Mouse (Mus musculus): Measurements from ENCODE around the gene Osbpl3.

Osbpl3 gene

GRCm38 (mm10) chr6:50263670-50264069 lies 192.3 kb downstream of the Osbpl3 start, which contains the start of gene Gsdme:
Gsdme (minus strand) TSS chr6:50263862.
- DNase-seq, result no peak

GRCm38 (mm10) chr6:50262310-50262709 lies 193.7 kb downstream of the Osbpl3 start:
- DNase-seq, result no peak

- no peak for DNase-seq
Observed at GRCm38 (mm10) chr6:50261922-50262261, 194.1 kb downstream of the Osbpl3 start.

DNA sequence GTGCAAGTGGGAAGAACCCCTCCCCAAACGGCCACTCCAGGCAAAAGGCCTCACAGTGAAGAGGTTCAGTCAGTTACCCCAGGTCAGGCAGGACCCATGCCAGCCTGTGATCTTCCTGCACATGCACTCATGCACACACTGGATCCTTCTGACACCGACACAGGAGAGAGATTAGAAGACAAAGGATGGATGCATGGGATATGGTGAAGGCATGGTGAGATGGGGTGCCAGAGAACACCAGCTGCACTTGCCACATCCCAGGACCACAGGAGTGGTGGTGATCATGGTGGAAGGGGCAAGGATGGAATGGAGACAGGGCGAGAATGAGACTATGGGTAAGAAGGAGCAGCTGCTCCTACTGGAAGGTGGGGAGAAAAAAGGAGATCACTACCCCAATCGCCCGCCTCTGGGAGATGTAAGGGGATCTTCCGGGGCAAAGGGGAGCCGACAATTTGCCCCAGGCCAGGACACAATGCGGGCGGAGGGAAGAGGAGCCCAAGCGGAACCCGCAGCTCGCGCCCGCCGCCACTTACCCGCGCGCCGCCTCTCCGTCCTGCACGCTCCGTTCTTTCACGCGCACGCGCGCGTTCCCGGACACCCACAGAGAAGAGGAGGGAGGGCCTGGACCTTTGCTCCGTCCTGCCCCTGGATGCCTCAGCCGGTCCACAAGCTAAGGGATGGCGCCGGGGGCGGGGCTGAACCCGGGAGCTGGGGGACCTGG lies 194.6 kb downstream of the Osbpl3 start:
- peak; percentile 73 for DNase-seq

DNA sequence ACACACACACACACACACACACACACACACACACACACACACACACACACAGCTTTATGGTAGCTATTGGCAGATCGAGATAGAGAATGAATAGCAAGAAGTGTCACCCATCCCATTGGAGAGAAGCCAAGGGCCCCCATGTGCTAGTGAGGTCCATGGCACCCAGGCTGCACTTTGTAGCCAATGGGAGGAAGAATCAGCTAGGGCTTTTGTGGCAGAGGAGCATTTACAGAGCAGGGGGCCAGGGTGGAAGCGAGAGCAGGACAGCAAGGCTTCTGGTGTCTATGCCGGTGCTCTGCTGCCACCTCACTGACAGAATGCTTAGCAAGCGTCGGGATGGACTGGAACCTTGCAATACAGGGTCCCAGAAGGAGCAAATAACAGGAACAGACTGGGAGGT lies 200.6 kb downstream of the Osbpl3 start:
- no peak for DNase-seq

- peak; percentile 70 for DNase-seq
Observed at GRCm38 (mm10) chr6:50254723-50255184, 201.2 kb downstream of the Osbpl3 start.

- no peak for DNase-seq
Observed at GRCm38 (mm10) chr6:50252690-50253089, 203.3 kb downstream of the Osbpl3 start.

GRCm38 (mm10) chr6:50247791-50248190 lies 208.2 kb downstream of the Osbpl3 start:
- DNase-seq, result no peak

- no peak for DNase-seq
Observed at GRCm38 (mm10) chr6:50247356-50247755, 208.6 kb downstream of the Osbpl3 start.

DNA sequence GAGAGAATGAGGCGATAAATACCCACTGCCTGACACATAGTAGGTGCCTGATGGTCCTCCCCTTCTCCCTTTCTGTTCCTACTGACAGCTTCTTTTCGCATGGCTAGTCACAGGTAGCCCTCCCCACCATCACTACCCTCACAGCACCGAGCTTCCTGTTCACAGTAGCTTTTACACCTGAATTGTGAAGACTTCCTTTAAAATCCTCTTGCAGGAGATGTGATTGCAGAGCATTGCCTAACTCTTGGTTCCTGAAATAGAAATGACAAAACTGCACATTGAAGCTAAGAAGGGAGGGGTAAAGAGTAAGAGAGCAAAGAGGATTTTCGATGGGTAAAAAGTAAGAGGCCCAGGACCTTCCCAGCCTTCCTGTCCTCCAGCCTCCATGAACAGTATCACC lies 211.0 kb downstream of the Osbpl3 start:
- no peak for DNase-seq

DNA sequence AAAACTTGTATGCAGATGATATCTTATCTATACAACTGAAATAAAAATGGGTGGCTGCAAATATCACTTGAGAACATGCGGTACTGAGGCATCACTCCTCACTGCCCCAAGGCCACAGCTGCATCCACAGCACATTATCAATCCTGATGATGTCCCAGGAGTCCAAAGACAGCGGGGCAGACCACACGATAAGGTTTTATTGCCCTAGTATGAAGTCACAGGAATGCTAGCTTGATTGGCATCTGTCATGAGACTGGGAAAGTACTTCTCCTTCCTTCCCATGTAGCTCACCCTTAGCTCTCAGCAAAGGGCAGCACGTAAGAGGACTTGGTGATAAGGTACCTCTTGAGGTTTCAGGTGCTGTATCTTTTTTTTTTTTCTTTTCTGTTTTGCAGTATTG lies 211.9 kb downstream of the Osbpl3 start:
- DNase-seq, result no peak

Data from lung, postnatal 14 days (tissue).